Comparison of ENCODE assay signal across 8 mouse cellular contexts in genomic region chr17:74294426-74295025, GRCm38 (mm10). TPM values are rescaled to one million over a fixed set of nuclear protein-coding genes. Genes with fewer than 3 reads are reported as not detected.
DNase-seq lines count a peak whose midpoint lies in the region; ATAC-seq lines count a peak whose summit lies in the region.

No protein-coding gene starts in this region.

- DNase-seq in MN1 (ENCODE audit: low spot score), result peak; percentile 86
- peak; percentile 78 for DNase-seq in cerebellum, adult 9-11 months
- DNase-seq in frontal cortex, postnatal 10 days (ENCODE audit: low spot score in 2 of 2), result peak; percentile 50 to 73
- peak; percentile 81 for DNase-seq in layer of hippocampus, postnatal 36 days
- peak; percentile 85 for DNase-seq in lung, postnatal 14 days
- DNase-seq in ovary, postnatal 36 days (ENCODE audit: low spot score), result peak; percentile 88
- DNase-seq in thymus, postnatal 25 days, result peak; percentile 80

- peak overlapping the region; percentile 96 for H3K9ac ChIP-seq in hindbrain, embryonic 12.5 days

- peak overlapping the region; percentile 98 for H3K27ac ChIP-seq in hindbrain, embryonic 12.5 days

- peak overlapping the region; percentile 77 for H3K4me2 ChIP-seq in hindbrain, embryonic 12.5 days (replicated peaks)

- peaks cover 19% of the 10 kb centered on the region for H3K4me1 ChIP-seq in hindbrain, embryonic 12.5 days

- under 1% methylated on average over 53 of the region's 80 CpGs for WGBS in hindbrain, embryonic 12.5 days

- no peaks in the 10 kb centered on the region for H3K27me3 ChIP-seq in hindbrain, embryonic 12.5 days

- ATAC-seq in hindbrain, embryonic 12.5 days (ENCODE audit: low FRiP score), result peak; percentile 84

- peaks cover 6% of the 10 kb centered on the region; the same call in 1 of the 2 replicates for H3K36me3 ChIP-seq in hindbrain, embryonic 12.5 days

- no peaks in the 10 kb centered on the region for H3K9me3 ChIP-seq in hindbrain, embryonic 12.5 days (replicated peaks)

- H3K4me3 ChIP-seq in hindbrain, embryonic 12.5 days, result peak overlapping the region; percentile 96

RNA-seq across cellular contexts. Expression of gene Memo1, which starts 0.8 kb away (rescaled TPM):
- 68.5 and 69.2 TPM in 2 replicates for polyA plus RNA-seq in hindbrain, embryonic 12.5 days (2016; fragmentation: Nextera tagmentation; extraction: Ambion mirVana)
- total RNA-seq in layer of hippocampus, postnatal 36 days (2021), result 10 to 100 TPM; 50.0 to 50.2 TPM

RNA-seq across cellular contexts. Expression of gene Dpy30, which starts 29.2 kb away (rescaled TPM):
- 200 and 211 TPM in 2 replicates for polyA plus RNA-seq in hindbrain, embryonic 12.5 days (2016; fragmentation: Nextera tagmentation; extraction: Ambion mirVana)
- 10 to 100 TPM; 50.9 to 54.4 TPM for total RNA-seq in layer of hippocampus, postnatal 36 days (2021)

RNA-seq across cellular contexts. Expression of gene Spast, which starts 44.3 kb away (rescaled TPM):
- polyA plus RNA-seq in hindbrain, embryonic 12.5 days (2016; fragmentation: Nextera tagmentation; extraction: Ambion mirVana), result 52.2 and 53.0 TPM in 2 replicates
- total RNA-seq in layer of hippocampus, postnatal 36 days (2021), result 10 to 100 TPM; 59.2 to 60.5 TPM

Comparison
In these comparisons a context has a peak if more than half of its experiments do, and no peak if none do; other contexts are left out.
1. Peak in every context shown above with its lines: DNase-seq, ATAC-seq, H3K4me3 ChIP-seq and H3K27ac ChIP-seq.